Mouse (Mus musculus) T-helper 17 cell (primary cell): ENCODE data around the gene Tmem178b.

Experiments used
- in situ Hi-C, 2 experiments: fragments of 300-600 bp; cut with MboI, MseI; formaldehyde crosslinking; loops; 1 replicate in 1 of 2; 2 replicates in 1 of 2; pipeline ENCODE4 v1.15.1; 2025; ENCODE audit warnings: high pct_unique_total_duplicates in 2 of 2

Tmem178b gene

DNA sequence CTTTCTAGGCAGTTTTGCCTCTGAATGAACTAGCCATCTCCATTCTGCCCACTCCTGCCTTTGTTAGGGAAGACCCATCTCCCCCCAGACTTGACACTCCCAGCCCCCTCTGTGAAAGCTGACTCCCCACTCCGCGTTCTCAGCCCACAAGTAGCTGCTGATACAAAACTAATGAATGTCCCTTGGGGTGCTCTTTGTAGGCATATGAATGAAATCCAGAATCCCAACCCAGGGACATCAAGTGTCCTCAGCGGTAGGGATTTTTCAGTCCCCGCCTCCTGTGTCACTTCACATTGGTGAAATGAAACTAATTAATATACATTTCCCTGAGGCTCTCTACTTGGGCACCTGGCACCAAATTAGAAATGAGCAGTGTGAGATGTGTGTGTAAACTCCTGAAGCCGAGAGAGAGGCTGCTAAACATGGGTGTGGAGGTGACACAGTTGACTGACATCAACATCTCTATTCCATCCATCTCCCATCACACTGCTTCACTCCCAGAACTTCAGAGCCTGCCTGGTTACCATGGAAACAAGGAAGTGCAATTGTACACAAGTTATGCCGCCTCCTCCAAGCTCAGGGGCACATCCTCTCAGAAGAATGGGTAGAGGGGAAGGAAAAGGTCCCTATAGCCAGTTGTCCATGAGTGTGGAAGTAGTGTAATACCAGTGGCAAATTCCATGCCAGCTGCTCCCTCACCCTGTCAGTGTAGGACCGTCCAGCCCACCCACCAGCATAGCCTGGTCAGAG, 142.8 kb downstream of the Tmem178b start:
- in situ Hi-C loops = no loop called here

DNA sequence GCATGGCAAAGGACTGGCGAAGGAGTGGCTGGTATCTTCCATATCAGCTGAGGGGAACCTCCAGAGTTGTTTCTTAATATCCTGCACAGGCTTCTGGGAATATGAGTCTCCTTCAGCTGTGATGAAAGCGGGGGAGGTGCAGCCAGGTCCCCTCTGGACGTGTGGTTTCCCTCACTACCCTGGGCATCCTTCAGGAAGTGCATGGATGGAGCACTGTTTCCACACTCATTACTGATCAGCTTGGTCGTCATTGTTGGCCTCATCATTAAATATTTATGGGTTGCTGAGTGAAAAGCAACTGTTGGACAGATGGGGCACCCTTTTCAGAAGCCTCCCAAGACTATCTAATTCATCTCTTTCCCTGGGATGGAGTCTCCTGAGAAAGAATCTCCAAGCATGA, 146.3 kb downstream of the Tmem178b start:
- in situ Hi-C loops = no loop called here

GRCm38 (mm10) chr6:40023592-40024335, 150.7 kb downstream of the Tmem178b start:
- in situ Hi-C loops = no loop called here

- in situ Hi-C loops = no loop called here
These were observed 151.4 kb downstream of the Tmem178b start for GRCm38 (mm10) chr6:40024336-40024934.

DNA sequence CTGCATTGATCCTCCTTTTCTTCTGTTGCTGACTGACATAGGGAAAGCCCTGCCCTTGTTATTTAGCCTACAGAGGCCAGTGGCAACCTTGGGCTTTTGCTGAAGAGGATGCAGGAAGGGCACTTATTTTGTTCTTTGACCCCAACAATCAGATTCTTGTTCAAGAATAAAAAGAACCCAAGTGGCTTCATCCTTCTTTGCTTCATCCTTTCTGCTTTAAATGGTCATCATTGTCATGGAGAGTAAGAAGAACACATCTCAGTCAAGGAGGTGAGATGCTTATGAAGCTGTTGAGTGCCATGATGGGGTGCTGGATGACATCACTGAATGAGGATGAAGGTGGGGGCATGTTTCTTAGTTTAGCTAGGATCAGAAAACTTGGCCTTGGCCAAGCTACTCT, 159.8 kb downstream of the Tmem178b start:
- in situ Hi-C loops = no loop called here

DNA sequence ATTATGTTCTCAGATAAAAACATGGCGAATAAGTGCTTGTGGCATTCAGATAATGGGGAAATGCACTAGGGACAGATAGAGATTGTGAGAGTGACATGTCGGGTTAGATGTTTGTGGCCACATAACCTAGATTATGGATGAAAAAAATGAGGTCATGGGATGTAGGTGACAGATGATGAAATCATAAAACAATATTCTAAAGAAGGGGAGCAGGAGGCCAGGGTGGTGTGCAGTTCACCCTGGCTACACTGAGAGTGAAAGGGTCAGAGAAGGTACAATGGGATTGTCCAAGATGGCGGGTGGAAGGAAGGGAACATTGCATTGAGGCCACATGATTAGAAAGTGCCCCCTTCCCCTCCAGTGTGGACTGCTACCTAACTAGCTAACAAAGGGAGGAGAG, 160.9 kb downstream of the Tmem178b start:
- in situ Hi-C loops = no loop called here

DNA sequence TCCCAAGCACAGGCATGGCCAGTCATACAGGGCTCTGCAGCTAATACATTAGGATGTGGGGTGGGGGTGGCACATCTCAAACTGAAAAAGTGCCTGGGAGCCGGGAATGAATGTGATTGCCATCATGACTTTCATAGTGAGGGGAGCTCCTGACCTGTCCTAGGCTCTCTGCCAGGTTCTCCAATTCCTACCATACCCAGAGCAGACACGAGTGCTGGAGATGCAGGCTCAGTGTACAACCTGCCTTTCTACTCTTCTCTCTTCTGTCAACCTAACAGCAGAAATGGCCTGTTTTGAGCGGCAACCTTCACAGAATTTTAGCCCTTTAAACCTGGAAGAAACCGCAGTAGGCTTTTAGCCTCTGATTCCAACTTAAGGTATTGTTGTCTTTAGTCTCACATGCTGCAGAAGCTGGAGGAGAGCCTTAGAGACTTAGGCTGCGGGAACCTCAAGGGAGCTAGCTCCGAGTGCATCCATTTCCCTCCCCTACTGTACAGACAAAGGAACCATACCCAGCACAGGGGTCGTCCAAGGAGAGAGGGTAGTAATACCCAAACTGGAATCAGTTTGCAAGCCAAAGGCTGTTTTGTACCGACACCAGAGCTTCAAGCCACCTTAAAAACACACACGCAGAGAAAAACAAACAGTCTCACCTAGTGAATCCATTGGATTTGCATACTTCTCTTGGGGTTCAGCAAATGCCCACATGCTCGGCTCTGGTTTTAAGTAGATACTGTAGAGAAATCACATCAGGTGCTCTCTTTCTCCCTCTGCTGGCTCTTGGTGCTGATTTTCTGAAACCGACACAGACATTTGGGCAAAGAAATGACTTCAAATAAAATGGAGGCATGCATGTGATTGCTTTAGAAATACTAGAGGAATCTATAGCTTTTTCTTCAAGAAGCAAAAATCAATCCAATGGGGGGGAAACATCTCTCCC, 176.2 kb downstream of the Tmem178b start:
- in situ Hi-C loops = no loop called here

DNA sequence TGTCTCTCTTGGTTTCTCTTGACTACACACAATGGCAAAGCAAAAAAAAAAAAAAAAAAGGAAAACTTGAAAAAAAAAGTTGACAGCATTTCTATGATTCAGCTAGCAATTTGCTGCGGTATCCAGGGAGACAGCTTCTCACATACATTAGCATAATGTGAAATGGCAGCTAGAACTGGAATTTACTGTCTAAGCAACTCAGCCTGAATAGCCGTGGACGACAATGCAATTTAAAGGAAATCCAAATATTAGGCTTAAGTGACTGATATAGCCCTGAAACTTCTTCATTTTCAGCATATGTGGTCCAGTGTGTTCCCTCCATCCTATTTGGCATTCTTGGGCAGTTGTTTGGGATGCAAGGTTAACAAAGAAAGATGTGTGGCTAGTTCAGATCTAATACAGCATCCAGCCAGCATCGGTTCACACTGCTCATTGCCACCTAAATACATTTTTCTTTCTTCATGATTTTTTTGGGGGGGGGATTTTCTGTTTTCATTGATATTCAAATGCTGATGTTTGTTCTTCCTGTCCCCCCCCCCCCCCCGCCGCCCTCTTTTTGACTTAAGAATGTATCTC, 176.9 kb downstream of the Tmem178b start:
- in situ Hi-C loops = no loop called here

DNA sequence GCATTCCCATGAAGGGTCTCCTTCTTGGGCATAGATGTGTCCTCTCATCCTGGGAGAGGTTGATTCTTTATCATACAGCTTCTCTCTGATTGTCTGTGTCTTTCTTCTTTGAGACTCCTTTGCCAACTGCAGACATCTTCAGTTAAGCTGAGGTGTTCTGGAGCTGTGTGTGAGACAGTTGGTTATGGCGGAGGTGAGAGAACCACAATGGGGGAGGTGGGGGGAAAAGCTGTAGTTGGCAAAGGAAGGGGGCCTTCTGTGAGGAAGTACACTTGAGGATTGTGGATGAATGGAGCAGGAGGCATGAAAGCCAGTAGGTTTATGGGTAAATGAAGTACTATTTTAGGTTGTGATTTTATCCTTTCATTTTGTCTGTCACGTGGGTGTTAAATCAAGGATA, 178.6 kb downstream of the Tmem178b start:
- in situ Hi-C loops = no loop called here

- in situ Hi-C loops = no loop called here
These were observed 179.5 kb downstream of the Tmem178b start for GRCm38 (mm10) chr6:40052593-40052992.

DNA sequence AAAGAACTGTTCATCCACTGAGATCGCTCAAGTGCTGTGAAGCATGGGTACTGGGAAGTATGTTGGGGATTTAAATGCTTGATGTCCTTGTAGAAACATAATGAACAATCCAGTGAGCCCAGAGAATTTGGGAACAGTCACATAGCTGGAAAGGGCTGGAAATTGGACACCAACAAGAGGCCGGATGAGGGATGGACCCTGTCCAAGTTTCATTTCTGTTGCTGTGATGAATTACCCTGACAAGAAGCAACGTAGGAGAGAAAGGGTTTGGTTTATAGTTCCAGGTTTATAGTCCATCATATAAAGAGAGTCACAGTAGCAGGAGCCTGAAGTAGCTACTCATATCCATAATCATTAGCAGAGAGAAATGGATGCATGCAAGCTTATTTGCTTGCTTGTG, 186.4 kb downstream of the Tmem178b start:
- in situ Hi-C loops = no loop called here

DNA sequence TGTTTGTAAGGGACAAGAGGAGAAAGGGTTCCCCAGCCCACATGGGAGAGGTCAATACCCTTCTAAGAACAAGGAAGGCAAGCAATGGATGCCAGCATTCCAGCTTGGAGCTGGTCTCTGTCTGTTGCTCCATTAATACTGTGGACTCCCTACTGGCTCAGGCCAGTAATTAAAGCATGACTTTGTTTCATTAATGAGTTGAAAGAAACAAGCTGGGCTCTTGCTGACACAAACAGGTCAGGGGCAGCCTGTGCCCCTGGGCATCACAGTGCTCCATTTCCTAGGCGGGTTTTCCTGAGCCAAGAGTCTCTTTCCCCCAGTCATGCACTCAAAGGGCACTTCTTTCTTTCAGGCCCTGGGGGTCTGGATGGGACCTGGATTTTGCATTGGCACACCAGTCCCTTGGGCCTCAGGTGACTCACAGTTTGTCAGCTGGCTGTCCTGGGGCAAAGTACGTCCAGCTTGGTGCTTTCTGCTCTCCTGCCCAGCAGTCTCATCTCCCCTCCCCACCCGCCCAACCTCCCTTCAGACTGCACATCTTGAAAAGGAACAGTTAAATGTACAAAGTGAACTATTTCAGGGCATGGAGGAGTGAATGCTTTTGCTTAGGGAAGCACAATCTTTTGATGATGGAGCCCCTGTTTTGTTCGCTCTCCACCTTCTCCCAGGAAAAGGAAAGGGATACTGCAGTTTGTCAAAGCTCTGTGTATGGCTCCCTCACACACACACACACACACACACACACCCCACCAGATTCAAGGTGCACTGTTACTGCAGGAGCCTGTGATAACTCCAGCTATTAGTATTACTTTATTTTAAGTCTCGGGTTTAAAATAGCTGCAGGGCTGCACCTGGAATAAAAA, 188.5 kb downstream of the Tmem178b start:
- in situ Hi-C loops = no loop called here

GRCm38 (mm10) chr6:40062190-40062501, 189.1 kb downstream of the Tmem178b start:
- in situ Hi-C loops = no loop called here

- in situ Hi-C loops = no loop called here
These were observed 190.4 kb downstream of the Tmem178b start for GRCm38 (mm10) chr6:40063438-40063837.

DNA sequence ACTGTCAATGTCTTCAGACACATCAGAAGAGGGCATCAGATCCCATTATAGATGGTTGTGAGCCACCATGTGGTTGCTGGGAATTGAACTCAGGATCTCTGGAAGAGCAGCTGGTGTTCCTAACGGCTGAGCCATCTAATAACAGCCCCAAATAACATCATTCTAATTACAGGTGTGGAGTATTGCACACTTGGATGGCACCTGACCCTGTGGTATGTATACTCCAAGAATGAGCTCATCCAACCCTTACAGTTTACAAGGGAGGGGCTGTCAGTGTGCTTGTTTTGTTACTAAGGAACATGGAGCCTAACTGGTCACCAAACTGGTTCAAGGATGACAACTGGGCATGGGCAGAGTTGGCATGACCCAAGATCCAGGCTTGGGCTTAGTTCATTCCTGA, 190.8 kb downstream of the Tmem178b start:
- in situ Hi-C loops = no loop called here

- in situ Hi-C loops = no loop called here
These were observed 191.3 kb downstream of the Tmem178b start for GRCm38 (mm10) chr6:40064342-40064741.

GRCm38 (mm10) chr6:40068467-40068866, 195.4 kb downstream of the Tmem178b start:
- in situ Hi-C loops = no loop called here

DNA sequence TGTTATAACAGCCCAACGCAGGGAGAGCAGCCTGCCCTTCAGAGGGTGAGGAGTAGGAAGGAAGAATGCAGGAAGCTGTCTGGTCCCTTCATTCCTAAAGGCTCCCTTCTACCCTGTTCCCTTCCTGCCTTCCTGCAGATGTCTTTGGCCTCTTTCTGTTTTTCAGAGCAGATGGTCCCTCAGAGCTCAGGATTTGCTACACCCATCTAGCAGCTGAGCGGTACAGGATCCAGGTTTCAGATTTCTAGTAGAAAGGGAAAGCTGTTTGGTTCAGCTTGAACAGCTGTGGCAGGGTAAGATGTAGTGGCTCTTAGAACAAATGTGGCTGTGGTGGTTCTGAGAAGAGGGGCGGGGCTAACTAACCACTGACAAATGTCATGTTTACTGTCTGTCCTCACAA, 197.9 kb downstream of the Tmem178b start:
- in situ Hi-C loops = no loop called here

DNA sequence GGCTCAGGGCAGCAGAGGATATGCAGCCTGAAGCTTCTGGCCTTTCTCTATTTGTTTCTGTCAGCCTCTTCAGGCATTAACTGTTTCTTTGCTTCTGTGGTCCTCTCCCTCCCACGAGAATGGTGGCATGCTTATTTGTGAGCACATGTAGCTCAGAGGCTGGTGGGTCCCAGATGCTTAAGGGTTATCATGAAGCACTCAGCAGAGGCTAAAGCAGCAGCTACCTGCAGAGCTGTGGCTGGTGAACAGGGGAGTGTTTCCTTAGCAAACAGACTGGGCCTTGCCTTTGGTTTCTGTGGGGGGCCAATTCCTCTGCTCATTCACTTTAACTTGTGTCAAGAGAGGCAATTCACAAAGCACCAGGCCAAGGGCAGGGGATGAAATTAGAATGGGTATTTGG, 203.0 kb downstream of the Tmem178b start:
- in situ Hi-C loops = no loop called here

- in situ Hi-C loops = no loop called here
These were observed 203.7 kb downstream of the Tmem178b start for GRCm38 (mm10) chr6:40076670-40077313.
